Mouse (Mus musculus) brain, adult 2 months (tissue): ENCODE measurements around the gene Abhd12b.
"Not testable (repeated sequence)": the region's sequence is repeated elsewhere in the genome, so short reads cannot be mapped to it uniquely, and the experiment has no call there.

Source experiments
- DNase-seq: peaks from one replicate; pipeline ENCODE4 v3.0.0; 2011; ENCODE audit warnings: low read depth, low spot score

Gene Abhd12b

DNA sequence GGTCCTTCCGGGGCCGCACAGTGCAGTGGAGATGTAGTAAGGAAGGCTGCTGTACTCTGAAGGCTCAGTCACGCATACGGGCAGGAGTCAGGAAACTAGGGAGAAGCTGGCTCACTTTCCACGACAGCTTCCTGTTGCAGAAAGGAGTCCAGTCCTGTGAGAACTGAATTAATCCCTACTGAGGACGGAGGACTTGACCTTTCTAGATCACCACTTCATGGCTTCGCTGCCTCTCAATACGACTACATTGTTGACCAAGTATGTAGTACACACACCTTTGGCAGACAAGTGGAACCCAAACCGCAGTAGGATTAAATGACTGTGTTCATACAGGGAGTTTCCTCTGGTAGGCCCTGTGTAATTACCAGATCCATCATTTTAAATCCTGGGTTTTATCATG is 16.3 kb upstream of the Abhd12b start:
- no peak for DNase-seq

DNA sequence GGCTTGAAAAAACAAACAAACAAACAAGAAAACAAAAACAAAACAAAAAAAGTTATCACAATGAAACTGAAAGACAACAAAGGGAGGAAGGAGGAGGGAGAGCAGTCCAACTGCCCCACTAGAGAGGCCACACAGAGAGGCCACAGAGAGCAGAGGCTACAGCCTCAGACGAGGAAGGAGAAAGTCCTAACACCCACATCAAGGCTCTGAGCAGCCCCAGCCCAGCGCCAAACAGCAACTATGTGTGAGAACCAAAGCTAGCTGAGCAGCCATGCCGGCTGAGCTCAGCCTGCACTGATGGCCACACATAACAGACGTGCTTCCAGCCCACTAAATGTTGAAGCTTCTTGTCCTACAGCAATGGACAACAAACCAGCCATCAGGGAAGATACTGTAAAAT is 14.1 kb upstream of the Abhd12b start:
- DNase-seq = no peak

DNA sequence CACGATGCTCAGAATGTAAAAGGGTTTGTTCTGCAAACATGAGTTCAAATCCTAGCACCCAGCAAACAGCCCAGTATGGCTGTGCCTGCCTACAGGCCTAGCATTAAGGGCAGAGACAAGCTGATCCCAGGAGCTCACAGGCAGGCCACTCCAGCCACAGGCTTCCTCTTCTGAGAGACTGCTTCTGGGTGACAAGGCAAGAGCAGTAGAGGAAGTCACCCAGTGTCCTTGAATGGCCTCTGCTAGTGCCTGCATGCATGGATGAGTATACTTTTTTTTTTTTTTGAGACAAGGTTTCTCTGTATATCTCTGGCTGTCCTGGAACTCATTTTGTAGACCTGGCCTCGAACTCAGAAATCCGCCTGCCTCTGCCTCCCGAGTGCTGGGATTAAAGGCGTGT is 13.4 kb upstream of the Abhd12b start:
- DNase-seq = no peak

- no peak for DNase-seq
Measured at GRCm38 (mm10) chr12:70140993-70141576, 12.9 kb upstream of the Abhd12b start.

GRCm38 (mm10) chr12:70144106-70144587 is 9.8 kb upstream of the Abhd12b start:
- peak; percentile 35 for DNase-seq

- peak; percentile 66 for DNase-seq
Measured at GRCm38 (mm10) chr12:70144637-70145448, 9.1 kb upstream of the Abhd12b start.

- no peak for DNase-seq
Measured at GRCm38 (mm10) chr12:70145586-70145985, 8.4 kb upstream of the Abhd12b start.

DNA sequence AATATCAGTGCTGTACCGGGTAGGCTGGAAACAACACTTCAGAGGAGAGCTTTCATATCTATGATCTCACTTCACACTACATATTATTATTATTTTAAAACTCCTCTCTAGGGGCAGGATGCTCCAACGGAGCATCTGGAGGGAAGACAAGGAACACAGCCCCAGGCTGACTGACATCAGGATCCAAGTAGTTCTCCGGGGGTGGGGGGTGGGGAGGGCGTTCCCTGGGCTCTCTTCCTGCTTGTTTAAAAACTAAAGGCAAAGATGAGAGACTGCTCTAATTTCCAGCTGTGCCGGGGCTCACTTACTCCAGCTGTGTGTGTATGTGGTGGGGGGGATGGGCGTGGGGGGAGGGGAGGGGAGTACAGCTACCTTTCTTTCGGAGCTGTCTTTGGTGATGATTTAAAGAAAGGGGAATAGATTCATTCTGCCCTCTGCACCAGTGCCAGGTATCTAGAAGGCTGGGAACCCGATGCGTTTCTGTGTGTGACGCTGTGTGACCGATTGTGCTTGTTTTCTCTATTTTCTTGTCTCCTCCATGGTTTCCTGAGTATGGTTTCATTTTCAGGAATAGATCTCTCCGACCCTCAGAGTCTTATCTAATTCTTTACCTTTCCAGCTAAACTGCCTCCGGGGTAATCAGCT is 5.8 kb upstream of the Abhd12b start:
- peak; percentile 33 for DNase-seq

GRCm38 (mm10) chr12:70148631-70149265 is 5.2 kb upstream of the Abhd12b start:
- peak; percentile 39 for DNase-seq

DNA sequence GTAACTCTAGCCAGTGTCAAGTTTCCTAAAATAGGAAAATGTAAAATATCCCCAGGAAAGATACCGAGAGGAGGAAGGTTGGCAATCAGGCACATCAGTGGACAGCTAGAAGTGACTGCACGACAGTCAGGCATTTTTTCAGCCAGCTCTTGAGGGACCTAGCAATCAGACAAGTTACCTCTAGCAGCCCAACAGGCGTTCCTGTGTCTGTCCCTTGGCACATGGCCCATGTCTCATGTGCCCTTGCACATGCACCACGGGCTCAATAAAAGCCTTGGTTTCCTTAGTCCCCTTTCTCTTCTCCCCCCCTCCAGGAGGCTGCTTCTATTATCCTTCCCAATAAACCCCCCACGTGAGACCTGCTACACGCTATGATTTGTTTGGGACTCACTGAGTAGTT is 2.3 kb downstream of the Abhd12b start:
- no peak for DNase-seq

DNA sequence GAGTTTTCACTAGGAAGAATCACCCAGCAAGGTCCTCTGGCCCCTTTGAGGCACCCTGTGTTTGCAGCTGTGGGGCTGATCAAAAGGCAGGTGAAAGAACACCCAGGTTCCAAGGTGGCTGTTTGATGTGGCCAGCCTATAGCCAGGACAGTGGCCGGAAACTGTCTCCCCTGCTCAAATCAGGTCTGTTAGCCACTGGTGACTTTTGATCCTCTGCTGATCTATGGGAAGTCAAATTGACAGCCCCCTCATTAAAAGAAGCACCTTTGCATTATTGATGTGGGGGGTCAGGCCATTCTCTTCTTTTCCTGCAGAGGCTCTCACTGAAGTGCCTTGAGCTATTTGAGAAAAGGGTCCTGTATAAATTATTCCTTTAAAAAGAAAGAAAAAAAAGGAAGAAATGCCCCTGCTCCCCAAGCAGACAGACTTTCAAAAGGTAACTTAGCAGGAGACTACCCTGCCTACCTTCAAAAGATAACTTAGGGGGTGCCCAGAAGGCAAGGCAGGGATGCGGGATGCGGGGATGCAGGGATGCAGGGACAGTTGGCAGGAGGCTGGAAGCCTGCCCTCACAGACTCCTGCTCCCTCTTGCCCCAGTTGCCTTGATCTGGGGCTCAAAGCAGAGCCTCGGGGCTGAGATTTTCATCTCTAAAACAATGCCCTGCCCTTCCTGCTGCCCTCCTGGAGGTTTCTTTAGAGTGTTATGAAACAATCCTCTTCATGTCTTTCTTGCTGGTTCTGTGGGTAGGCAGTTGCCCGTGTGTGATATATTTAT is 3.5 kb downstream of the Abhd12b start:
- peak; percentile 52 for DNase-seq

GRCm38 (mm10) chr12:70161057-70161456 is 7.1 kb downstream of the Abhd12b start:
- DNase-seq = no peak

GRCm38 (mm10) chr12:70164741-70165140 is 10.8 kb downstream of the Abhd12b start:
- no peak for DNase-seq

GRCm38 (mm10) chr12:70167950-70168349 is 14.0 kb downstream of the Abhd12b start:
- DNase-seq = no peak

GRCm38 (mm10) chr12:70169969-70170368 is 16.0 kb downstream of the Abhd12b start:
- DNase-seq = peak; percentile 29

DNA sequence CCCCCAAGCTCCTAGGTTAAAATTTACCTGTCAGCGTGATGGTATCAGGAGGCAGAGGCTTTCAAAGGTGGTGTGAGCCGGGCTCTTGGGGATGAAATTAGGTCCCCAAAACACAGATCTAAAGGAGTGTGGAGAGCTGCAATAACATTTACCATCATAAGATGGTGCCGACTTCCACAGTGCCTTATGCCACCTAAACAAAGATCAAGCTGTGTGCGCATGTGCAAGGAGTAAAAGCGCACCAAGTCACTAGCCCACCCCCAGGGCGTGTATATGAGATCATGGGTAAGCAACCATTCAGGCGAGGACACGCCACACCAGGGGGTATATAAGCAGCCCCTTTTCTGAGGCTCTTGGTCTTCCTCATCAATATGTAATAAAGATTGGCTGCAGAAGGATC is 29.6 kb downstream of the Abhd12b start:
- DNase-seq = not testable (repeated sequence)

GRCm38 (mm10) chr12:70184173-70184783 is 30.3 kb downstream of the Abhd12b start:
- DNase-seq = peak; percentile 22

GRCm38 (mm10) chr12:70192267-70192727 is 38.4 kb downstream of the Abhd12b start:
- DNase-seq = peak; percentile 70

- DNase-seq = no peak
Measured at GRCm38 (mm10) chr12:70195426-70195825, 41.5 kb downstream of the Abhd12b start.

- DNase-seq = peak; percentile 24
Measured at GRCm38 (mm10) chr12:70196341-70196740, 42.4 kb downstream of the Abhd12b start.
